Mouse (Mus musculus) limb, embryonic 10.5 days (tissue): ENCODE results near the gene 1600012H06Rik. TPM values are rescaled to one million over a fixed set of nuclear protein-coding genes. Genes with fewer than 3 reads are reported as not detected.
"Not testable (repeated sequence)": the region's sequence is repeated elsewhere in the genome, so short reads cannot be mapped to it uniquely, and the experiment has no call there.

Experiments used
- DNase-seq: peaks from one replicate; pipeline ENCODE4 v3.0.0-alpha.2; 2017; ENCODE audit warnings: low spot score
- H3K27ac ChIP-seq: fragments of 300-500 bp; sonication (generic); 2 replicates; pipeline ENCODE4 v1.5.1; 2016; ENCODE audit warnings: mild to moderate bottlenecking
- H3K27me3 ChIP-seq: fragments of 300-500 bp; sonication (generic); 2 replicates; pipeline ENCODE4 v1.6.1; 2016; ENCODE audit warnings: low read depth, mild to moderate bottlenecking; ENCODE audit not compliant: poor library complexity, severe bottlenecking
- H3K36me3 ChIP-seq: fragments of 300-500 bp; sonication (generic); 2 replicates; pipeline ENCODE4 v1.6.1; 2016; ENCODE audit warnings: mild to moderate bottlenecking, moderate library complexity
- H3K4me1 ChIP-seq: fragments of 300-500 bp; sonication (generic); 2 replicates; pipeline ENCODE4 v1.6.1; 2016
- H3K4me3 ChIP-seq: fragments of 300-500 bp; sonication (generic); 2 replicates; pipeline ENCODE4 v1.5.1; 2016; ENCODE audit warnings: mild to moderate bottlenecking, moderate library complexity
- H3K9me3 ChIP-seq: fragments of 300-500 bp; sonication (generic); replicated peaks from 2 replicates; pipeline ENCODE4 v1.6.1; 2016; ENCODE audit warnings: mild to moderate bottlenecking
- WGBS: fragments of 180-500 bp; shearing (Covaris S2); methylation state at CpG from one replicate; pipeline ENCODE4 v1.1.7; 2016; 5-methylcytosine and 5-hydroxymethylcytosine counted together
- polyA plus RNA-seq: library from polyadenylated mRNA; unstranded; fragments of >200 nt; fragmentation: Nextera tagmentation; extraction: Ambion mirVana; gene quantifications from 2 replicates; pipeline ENCODE4 v1.2.1, GENCODE M21; 2016

The 1600012H06Rik gene
- polyA plus RNA-seq = 21.3 and 25.4 TPM in 2 replicates

DNA sequence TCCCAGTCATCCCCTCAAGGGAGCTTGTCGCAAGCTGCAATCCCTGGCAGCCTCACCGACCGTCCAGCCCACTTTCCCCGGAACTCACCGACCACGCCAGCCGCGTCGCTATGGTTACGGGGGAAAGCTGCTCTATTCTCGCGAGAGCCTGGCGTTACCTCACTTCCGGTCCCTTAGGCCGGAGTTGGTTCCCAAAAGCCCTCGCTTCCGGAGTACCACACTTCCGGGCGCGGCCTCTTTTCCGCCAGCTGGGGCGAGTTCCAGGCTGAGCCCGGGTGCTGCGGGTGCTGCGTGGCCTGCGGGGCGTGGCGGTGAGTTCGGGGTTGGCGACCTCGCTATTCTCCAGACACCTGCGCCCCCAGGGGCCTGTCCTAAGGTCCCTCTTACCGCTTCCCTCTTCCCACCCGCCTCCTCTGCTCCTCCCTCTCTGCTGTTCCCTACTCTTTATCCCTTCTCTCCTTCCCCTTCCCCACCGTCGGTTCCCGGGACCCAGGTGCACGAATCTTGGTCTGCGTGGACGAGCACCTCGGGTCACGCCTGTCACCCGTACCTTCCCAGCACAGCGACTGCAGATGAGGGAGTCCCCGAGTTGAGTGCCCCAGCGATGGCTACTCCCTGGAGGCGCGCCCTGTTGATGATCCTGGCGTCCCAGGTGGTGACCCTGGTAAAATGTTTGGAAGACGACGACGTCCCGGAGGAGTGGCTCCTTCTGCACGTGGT is at the start of gene 1600012H06Rik, which contains the start of gene Wdr27:
Gene 1600012H06Rik (plus strand): TSS at position 176 of the 720 bp plus-strand sequence.
Gene Wdr27 (minus strand): TSS at position 150 of the 720 bp plus-strand sequence.
- Histone ChIP-seq H3K4me1 (peaks cover 21% of the 10 kb centered on the region), H3K4me3 (peak within 1 kb of the TSS; percentile 85), H3K9me3 (no peaks in the 10 kb centered on the region), H3K27ac (peak within 1 kb of the TSS; percentile 87), H3K27me3 (no peaks in the 10 kb centered on the region), H3K36me3 (peaks cover 35% of the 10 kb centered on the region)
- peak; percentile 100 for DNase-seq
- under 1% methylated on average over 54 of the region's 54 CpGs for WGBS

GRCm38 (mm10) chr17:14895058-14895457 is 47.9 kb upstream of the 1600012H06Rik start:
- not testable (repeated sequence) for H3K27me3 ChIP-seq, H3K27ac ChIP-seq, H3K4me1 ChIP-seq, H3K9me3 ChIP-seq, DNase-seq, H3K36me3 ChIP-seq, H3K4me3 ChIP-seq

DNA sequence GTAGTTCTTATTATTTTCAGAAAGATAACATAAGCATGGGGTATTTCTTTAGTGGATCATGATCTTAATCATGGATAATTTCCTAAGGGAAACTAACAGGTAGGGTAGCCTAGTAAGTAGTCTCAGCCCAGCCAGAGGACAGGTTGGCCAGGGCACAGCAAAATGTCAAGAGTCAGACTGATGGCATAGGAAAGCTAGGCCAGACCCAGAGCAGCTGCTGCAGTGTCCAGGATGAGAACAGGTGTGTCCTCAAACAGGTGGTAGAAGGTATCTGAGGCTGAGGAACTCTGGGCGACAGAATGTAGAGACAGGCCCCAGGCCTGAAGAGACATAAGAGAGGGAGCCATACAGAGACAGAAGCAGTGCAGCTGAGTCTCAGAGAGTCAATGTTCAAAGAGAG is 44.0 kb upstream of the 1600012H06Rik start:
- Histone ChIP-seq H3K27me3 (no peaks in the 10 kb centered on the region), H3K9me3 (no peaks in the 10 kb centered on the region), H3K36me3 (no peaks in the 10 kb centered on the region), H3K4me1 (no peaks in the 10 kb centered on the region), H3K4me3 (no peak overlapping the region), H3K27ac (no peak overlapping the region)
- 80% methylated on average over 1 of the region's 1 CpGs for WGBS
- DNase-seq = no peak

GRCm38 (mm10) chr17:14903212-14903611 is 39.8 kb upstream of the 1600012H06Rik start:
- no peak overlapping the region for H3K4me3 ChIP-seq
- no peaks in the 10 kb centered on the region for H3K9me3 ChIP-seq
- DNase-seq = no peak
- no peaks in the 10 kb centered on the region for H3K36me3 ChIP-seq
- no peaks in the 10 kb centered on the region for H3K27me3 ChIP-seq
- no peak overlapping the region for H3K27ac ChIP-seq
- no peaks in the 10 kb centered on the region for H3K4me1 ChIP-seq
- WGBS = 81% methylated on average over 3 of the region's 3 CpGs

DNA sequence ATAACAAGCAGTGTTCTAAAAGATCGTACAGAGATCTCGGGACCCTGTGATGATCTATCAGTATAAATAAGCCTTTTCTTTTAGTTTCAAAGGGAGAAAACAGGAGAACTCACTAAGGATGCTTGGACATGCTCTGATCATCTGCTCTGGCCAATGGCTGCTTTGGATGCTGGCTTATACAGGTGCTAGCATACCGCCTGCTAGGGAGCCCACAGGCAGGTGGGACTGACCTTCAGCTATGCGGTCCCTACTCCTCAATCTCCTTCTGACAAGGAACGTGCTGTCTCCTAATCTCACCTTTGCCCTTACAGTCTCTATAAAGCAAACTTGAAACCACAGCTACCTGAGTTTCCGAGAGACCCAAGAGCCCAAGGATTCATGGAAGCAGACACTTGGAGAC is 38.8 kb upstream of the 1600012H06Rik start:
- WGBS = 91% methylated on average over 6 of the region's 6 CpGs
- Histone ChIP-seq H3K36me3 (no peaks in the 10 kb centered on the region), H3K4me1 (no peaks in the 10 kb centered on the region), H3K4me3 (no peak overlapping the region), H3K27ac (no peak overlapping the region), H3K27me3 (no peaks in the 10 kb centered on the region), H3K9me3 (no peaks in the 10 kb centered on the region)
- DNase-seq = no peak

DNA sequence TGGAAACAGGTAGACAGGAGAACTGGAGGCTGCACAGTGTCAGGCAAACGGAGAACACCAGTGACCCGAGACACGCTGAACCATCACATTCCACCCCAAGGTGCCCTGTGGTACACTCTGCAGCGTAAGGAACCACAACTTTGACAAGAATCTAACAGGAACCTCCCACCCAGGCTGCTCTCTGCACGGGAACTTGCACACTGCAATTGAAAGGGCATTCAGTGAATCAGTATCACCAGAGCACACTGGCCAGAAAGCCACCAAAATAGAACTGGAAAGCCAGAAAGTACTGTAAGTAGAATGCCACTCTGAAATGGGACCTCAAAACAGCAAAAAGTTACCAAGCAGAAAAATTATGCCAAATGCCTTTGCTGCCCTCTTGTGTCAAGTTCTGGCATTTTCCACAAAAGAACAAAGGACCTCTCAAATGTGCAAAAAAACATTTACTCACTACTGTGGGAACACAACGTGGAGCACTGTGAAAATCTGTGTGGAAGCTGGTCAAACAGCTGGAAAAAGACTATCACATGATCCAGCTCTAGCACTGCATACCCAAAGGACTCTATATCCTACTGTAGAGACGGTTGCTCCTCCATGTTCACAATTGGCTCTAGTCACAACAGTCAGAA is 38.2 kb upstream of the 1600012H06Rik start:
- WGBS = 65% methylated on average over 7 of the region's 7 CpGs
- H3K4me1 ChIP-seq = no peaks in the 10 kb centered on the region
- H3K27me3 ChIP-seq = no peaks in the 10 kb centered on the region
- no peak overlapping the region for H3K4me3 ChIP-seq
- peak overlapping the region; percentile 74; the same call in 1 of the 2 replicates for H3K27ac ChIP-seq
- H3K36me3 ChIP-seq = no peaks in the 10 kb centered on the region
- H3K9me3 ChIP-seq = no peaks in the 10 kb centered on the region
- peak; percentile 73 for DNase-seq

DNA sequence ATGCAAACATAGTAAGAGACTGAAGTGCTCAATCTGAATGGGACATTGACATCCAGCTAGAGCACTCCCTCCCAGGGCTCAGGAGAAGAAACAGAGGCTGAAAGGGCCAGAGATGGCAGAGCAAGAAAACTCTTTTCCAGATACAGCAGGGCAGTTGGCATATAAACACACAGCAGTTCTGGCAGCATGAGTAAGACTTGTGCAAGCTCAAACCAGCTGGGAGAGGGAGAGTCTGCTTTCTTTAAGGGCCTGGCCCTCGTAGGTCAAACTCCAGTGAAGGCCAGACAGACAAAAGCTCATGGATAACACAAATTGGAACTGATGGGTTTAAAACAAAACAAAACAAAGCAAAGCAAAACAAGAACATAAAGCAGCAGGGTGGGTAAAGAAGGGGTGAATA is 36.4 kb upstream of the 1600012H06Rik start:
- 52% methylated on average over 1 of the region's 1 CpGs for WGBS
- no peaks in the 10 kb centered on the region for H3K36me3 ChIP-seq

DNA sequence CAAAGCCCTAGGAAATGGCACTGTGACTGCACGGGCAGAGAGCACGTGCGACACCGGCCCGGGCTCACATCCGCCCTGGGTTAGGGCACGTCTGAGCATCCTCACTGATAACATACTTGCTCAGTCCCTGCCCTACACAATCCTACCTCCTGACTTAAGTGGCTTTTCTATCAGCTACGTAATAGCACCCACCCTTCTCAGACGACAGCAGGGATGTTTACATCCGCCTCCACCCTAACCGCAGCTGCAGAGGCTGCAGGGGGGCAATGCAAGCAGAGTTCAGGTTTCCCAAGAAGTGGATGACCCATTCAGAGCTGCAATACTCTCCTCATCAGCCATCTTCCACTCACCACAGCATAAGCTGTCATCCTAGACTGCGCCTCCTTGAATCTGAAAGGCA is 35.8 kb upstream of the 1600012H06Rik start:
- no peak overlapping the region for H3K4me3 ChIP-seq
- 77% methylated on average over 12 of the region's 12 CpGs for WGBS
- no peaks in the 10 kb centered on the region for H3K27me3 ChIP-seq
- DNase-seq = peak; percentile 25
- no peak overlapping the region for H3K27ac ChIP-seq
- no peaks in the 10 kb centered on the region for H3K36me3 ChIP-seq
- H3K9me3 ChIP-seq = no peaks in the 10 kb centered on the region
- H3K4me1 ChIP-seq = no peaks in the 10 kb centered on the region

More for the DNA sequence above, 36.4 kb upstream of the 1600012H06Rik start:
- Histone ChIP-seq H3K27me3 (no peaks in the 10 kb centered on the region), H3K4me3 (no peak overlapping the region), H3K4me1 (no peaks in the 10 kb centered on the region), H3K27ac (no peak overlapping the region), H3K9me3 (no peaks in the 10 kb centered on the region)
- DNase-seq = peak; percentile 20

DNA sequence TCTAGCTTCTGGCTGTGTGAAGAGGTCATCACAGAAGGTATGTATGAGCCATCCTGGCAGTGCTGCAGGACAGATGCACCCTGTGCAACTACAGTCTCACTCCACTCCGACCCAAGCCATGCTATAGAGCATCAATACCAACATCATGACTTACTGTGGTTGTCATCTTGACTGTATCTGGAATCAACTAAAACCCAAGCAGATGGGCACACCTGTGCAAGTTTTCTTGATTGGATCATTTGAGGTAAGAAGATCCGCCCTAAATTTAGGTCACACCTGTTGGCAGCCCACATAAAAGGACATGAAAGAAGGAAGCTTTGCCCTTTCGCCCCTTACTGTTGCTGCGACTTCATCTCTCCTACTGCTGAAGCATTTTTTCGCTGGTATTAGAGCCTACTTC is 33.7 kb upstream of the 1600012H06Rik start:
- H3K27ac ChIP-seq = no peak overlapping the region
- H3K27me3 ChIP-seq = no peaks in the 10 kb centered on the region
- peak; percentile 21 for DNase-seq
- no peak overlapping the region for H3K4me3 ChIP-seq
- no peaks in the 10 kb centered on the region for H3K4me1 ChIP-seq
- no peaks in the 10 kb centered on the region for H3K9me3 ChIP-seq
- 85% methylated on average over 5 of the region's 5 CpGs for WGBS
- H3K36me3 ChIP-seq = no peaks in the 10 kb centered on the region

GRCm38 (mm10) chr17:14910771-14911170 is 32.2 kb upstream of the 1600012H06Rik start:
- Histone ChIP-seq H3K36me3 (no peaks in the 10 kb centered on the region), H3K27ac (no peak overlapping the region), H3K4me1 (no peaks in the 10 kb centered on the region), H3K27me3 (no peaks in the 10 kb centered on the region), H3K9me3 (no peaks in the 10 kb centered on the region), H3K4me3 (no peak overlapping the region)
- 94% methylated on average over 5 of the region's 5 CpGs for WGBS
- peak; percentile 13 for DNase-seq

GRCm38 (mm10) chr17:14912420-14912819 is 30.6 kb upstream of the 1600012H06Rik start:
- Histone ChIP-seq H3K9me3 (no peaks in the 10 kb centered on the region), H3K4me3 (no peak overlapping the region), H3K27me3 (no peaks in the 10 kb centered on the region), H3K36me3 (no peaks in the 10 kb centered on the region), H3K27ac (no peak overlapping the region), H3K4me1 (no peaks in the 10 kb centered on the region)
- WGBS = 53% methylated on average over 6 of the region's 6 CpGs
- DNase-seq = peak; percentile 26

DNA sequence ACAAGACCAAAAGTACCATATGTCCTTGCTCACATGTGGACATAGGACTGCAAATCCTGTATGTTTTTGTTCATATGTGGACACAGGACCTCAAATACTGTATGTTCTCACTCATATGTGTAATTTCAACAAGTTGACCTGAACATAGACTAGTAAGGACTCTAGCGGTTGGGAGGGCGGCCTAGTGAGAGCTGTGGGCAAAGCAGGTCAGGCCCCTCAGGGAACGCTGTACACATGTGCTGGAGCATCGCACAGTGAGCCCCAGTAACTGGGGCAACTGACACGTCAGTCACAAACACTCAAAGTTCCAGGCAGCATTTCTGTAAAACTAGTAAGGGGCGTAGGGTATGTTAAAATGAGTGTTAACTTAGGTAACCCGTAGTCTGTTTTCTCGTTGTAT is 30.0 kb upstream of the 1600012H06Rik start:
- 91% methylated on average over 8 of the region's 8 CpGs for WGBS
- H3K27ac ChIP-seq = no peak overlapping the region
- H3K4me1 ChIP-seq = no peaks in the 10 kb centered on the region
- DNase-seq = peak; percentile 12
- no peaks in the 10 kb centered on the region for H3K36me3 ChIP-seq
- no peaks in the 10 kb centered on the region for H3K27me3 ChIP-seq
- no peak overlapping the region for H3K4me3 ChIP-seq
- no peaks in the 10 kb centered on the region for H3K9me3 ChIP-seq

- no peak overlapping the region for H3K4me3 ChIP-seq
- no peak overlapping the region for H3K27ac ChIP-seq
- no peaks in the 10 kb centered on the region for H3K4me1 ChIP-seq
- no peaks in the 10 kb centered on the region for H3K9me3 ChIP-seq
- H3K27me3 ChIP-seq = no peaks in the 10 kb centered on the region
- WGBS = 91% methylated on average over 4 of the region's 4 CpGs
- DNase-seq = peak; percentile 5
- no peaks in the 10 kb centered on the region for H3K36me3 ChIP-seq
Observed at GRCm38 (mm10) chr17:14914401-14914800, 28.6 kb upstream of the 1600012H06Rik start.
